Mouse (Mus musculus) hindbrain, embryonic 15.5 days (tissue): ENCODE measurements around the gene Ggt5. TPM values are rescaled to one million over a fixed set of nuclear protein-coding genes. Genes with fewer than 3 reads are reported as not detected.

Experiments
- ATAC-seq: fragments of 200-750 bp; cut with Nextera tagmentation; 2 replicates; pipeline ENCODE4 v1.8.0; 2017; ENCODE audit warnings: low read depth, moderate number of reproducible peaks, moderate TSS enrichment; ENCODE audit not compliant: low FRiP score
- H3K27ac ChIP-seq: fragments of 300-500 bp; sonication (generic); replicated peaks from 2 replicates; pipeline ENCODE4 v1.5.1; 2015; ENCODE audit warnings: mild to moderate bottlenecking, inconsistent platforms
- H3K27me3 ChIP-seq: fragments of 300-500 bp; sonication (generic); 2 replicates; pipeline ENCODE4 v1.6.1; 2015; ENCODE audit warnings: control low read depth, inconsistent platforms
- H3K36me3 ChIP-seq: fragments of 300-500 bp; sonication (generic); 2 replicates; pipeline ENCODE4 v1.6.1; 2015; ENCODE audit warnings: control low read depth, inconsistent platforms
- H3K4me1 ChIP-seq: fragments of 300-500 bp; sonication (generic); replicated peaks from 2 replicates; pipeline ENCODE4 v1.6.1; 2015; ENCODE audit warnings: control low read depth, inconsistent platforms
- H3K4me2 ChIP-seq: fragments of 300-500 bp; sonication (generic); 2 replicates; pipeline ENCODE4 v1.6.1; 2015; ENCODE audit warnings: moderate library complexity, mild to moderate bottlenecking, inconsistent platforms
- H3K4me3 ChIP-seq: fragments of 300-500 bp; sonication (generic); 2 replicates; pipeline ENCODE4 v1.5.1; 2015; ENCODE audit warnings: mild to moderate bottlenecking, inconsistent platforms
- H3K9ac ChIP-seq: fragments of 300-500 bp; sonication (generic); 2 replicates; pipeline ENCODE4 v1.6.1; 2015; ENCODE audit warnings: inconsistent platforms
- H3K9me3 ChIP-seq: fragments of 300-500 bp; sonication (generic); 2 replicates; pipeline ENCODE4 v1.6.1; 2016; ENCODE audit warnings: control low read depth, inconsistent platforms
- WGBS: fragments of 180-500 bp; shearing (Covaris S2); methylation state at CpG from one replicate; pipeline ENCODE4 v1.1.7; 2015; 5-methylcytosine and 5-hydroxymethylcytosine counted together
- polyA plus RNA-seq: library from polyadenylated mRNA; unstranded; fragments of >200 nt; fragmentation: Nextera tagmentation; extraction: Ambion mirVana; gene quantifications from 2 replicates; pipeline ENCODE4 v1.2.1, GENCODE M21; 2015

Gene Ggt5
- polyA plus RNA-seq, 1 experiment from 2014 or later = 4.5 TPM

- H3K4me3 ChIP-seq = no peak overlapping the region
- no peaks in the 10 kb centered on the region for H3K9me3 ChIP-seq
- ATAC-seq = no peak; the same call in 1 of the 2 replicates
These were observed 18.0 kb upstream of the Ggt5 start for GRCm38 (mm10) chr10:75570981-75571657.

GRCm38 (mm10) chr10:75571937-75572336 is 17.2 kb upstream of the Ggt5 start:
- Histone ChIP-seq H3K4me1 (no peaks in the 10 kb centered on the region), H3K9me3 (no peaks in the 10 kb centered on the region), H3K4me3 (no peak overlapping the region), H3K9ac (no peak overlapping the region), H3K27ac (no peak overlapping the region), H3K4me2 (no peak overlapping the region), H3K27me3 (no peaks in the 10 kb centered on the region), H3K36me3 (no peaks in the 10 kb centered on the region)
- 42% methylated on average over 9 of the region's 9 CpGs for WGBS
- ATAC-seq = no peak

More at GRCm38 (mm10) chr10:75570981-75571657, 18.0 kb upstream of the Ggt5 start:
- Histone ChIP-seq H3K4me2 (no peak overlapping the region), H3K27me3 (no peaks in the 10 kb centered on the region), H3K36me3 (no peaks in the 10 kb centered on the region), H3K9ac (no peak overlapping the region), H3K4me1 (no peaks in the 10 kb centered on the region), H3K27ac (no peak overlapping the region)
- 26% methylated on average over 10 of the region's 10 CpGs for WGBS

DNA sequence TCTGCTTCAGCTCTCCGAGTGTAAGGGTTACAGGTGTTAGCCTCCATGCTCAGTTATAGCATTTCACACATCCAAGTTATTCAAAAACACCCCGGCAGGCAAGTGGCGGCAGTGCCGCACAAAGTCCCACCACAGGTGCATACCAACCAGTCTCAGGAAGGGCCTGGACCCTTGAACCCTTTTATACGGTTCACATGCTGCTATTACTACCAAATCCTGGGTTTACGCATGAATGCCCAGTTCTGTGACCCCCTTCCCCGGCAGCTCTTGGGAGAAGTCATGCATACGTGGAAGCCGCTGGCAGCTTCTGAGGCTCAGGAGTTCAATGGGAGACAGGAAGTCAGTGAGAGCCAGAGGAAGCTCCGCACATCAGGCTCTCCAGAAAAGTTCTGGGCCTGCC is 16.0 kb upstream of the Ggt5 start:
- Histone ChIP-seq H3K27me3 (no peaks in the 10 kb centered on the region), H3K9ac (no peak overlapping the region), H3K36me3 (no peaks in the 10 kb centered on the region), H3K27ac (no peak overlapping the region), H3K4me3 (no peak overlapping the region), H3K4me2 (no peak overlapping the region), H3K4me1 (no peaks in the 10 kb centered on the region), H3K9me3 (no peaks in the 10 kb centered on the region)
- no peak for ATAC-seq
- 49% methylated on average over 10 of the region's 10 CpGs for WGBS

GRCm38 (mm10) chr10:75573965-75574364 is 15.2 kb upstream of the Ggt5 start:
- Histone ChIP-seq H3K36me3 (no peaks in the 10 kb centered on the region), H3K4me3 (no peak overlapping the region), H3K27me3 (no peaks in the 10 kb centered on the region), H3K27ac (no peak overlapping the region), H3K4me2 (no peak overlapping the region), H3K9me3 (no peaks in the 10 kb centered on the region), H3K9ac (no peak overlapping the region), H3K4me1 (no peaks in the 10 kb centered on the region)
- WGBS = 91% methylated on average over 9 of the region's 9 CpGs
- ATAC-seq = no peak

DNA sequence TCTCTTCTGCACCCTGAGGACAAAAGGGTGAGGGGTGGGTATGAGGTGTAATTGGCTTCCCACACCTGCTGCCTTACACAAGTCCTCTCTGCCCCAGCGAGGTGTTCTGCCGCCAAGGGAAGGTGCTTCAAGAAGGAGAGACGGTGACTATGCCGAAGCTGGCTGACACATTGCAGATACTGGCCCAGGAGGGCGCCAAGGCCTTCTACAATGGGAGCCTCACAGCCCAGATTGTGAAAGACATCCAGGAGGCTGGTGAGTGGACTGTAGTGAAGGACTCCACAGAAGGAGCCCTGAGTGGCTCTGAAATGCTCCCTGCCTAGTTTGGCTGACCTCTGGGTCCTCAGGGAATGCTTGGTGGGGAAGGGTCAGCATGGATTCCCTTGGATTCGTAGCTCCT is 10.0 kb upstream of the Ggt5 start:
- H3K4me1 ChIP-seq = no peaks in the 10 kb centered on the region
- no peak for ATAC-seq
- H3K27ac ChIP-seq = no peak overlapping the region
- H3K4me2 ChIP-seq = no peak overlapping the region
- no peaks in the 10 kb centered on the region for H3K27me3 ChIP-seq
- no peaks in the 10 kb centered on the region for H3K9me3 ChIP-seq
- no peak overlapping the region for H3K4me3 ChIP-seq
- no peak overlapping the region for H3K9ac ChIP-seq
- WGBS = 82% methylated on average over 6 of the region's 6 CpGs
- no peaks in the 10 kb centered on the region for H3K36me3 ChIP-seq

DNA sequence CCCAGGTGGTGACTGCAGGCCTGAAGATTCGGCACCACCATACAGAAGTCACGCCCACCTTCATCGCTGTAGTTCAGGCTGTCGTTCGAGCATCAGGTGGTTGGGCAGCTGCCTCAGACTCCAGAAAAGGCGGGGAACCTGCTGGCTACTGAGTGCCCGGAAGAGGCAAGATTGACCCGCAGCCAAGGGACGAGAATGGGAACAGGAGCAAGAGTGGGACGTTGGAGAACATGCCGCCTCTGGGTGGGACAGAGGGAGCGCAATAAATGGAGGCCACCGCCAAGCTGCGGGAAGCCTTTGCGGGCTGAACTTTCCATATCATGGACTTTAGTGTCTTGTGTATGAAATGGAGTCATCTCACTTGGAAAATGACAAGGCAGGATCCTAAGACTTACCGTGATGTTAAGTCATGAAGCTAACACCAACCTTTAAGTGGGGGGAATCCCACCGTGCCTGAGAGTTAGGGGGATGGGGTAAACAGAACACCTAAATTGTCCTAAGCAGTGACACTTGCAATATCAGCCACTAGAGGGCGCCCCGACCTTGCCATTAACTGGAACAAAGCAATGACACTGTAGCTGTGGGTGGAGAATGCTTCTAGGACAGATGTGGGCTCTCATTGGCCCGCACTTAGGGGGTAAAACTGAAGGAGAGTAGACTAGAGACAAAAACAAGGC is 3.1 kb upstream of the Ggt5 start:
- peak; percentile 83 for ATAC-seq
- H3K4me3 ChIP-seq = no peak overlapping the region
- H3K27me3 ChIP-seq = no peaks in the 10 kb centered on the region
- H3K27ac ChIP-seq = no peak overlapping the region
- H3K4me1 ChIP-seq = peaks cover 17% of the 10 kb centered on the region
- no peaks in the 10 kb centered on the region for H3K9me3 ChIP-seq
- 22% methylated on average over 20 of the region's 20 CpGs for whole genome bisulfite sequencing
- no peak overlapping the region for H3K9ac ChIP-seq
- no peaks in the 10 kb centered on the region for H3K36me3 ChIP-seq
- peak overlapping the region; percentile 41 for H3K4me2 ChIP-seq

DNA sequence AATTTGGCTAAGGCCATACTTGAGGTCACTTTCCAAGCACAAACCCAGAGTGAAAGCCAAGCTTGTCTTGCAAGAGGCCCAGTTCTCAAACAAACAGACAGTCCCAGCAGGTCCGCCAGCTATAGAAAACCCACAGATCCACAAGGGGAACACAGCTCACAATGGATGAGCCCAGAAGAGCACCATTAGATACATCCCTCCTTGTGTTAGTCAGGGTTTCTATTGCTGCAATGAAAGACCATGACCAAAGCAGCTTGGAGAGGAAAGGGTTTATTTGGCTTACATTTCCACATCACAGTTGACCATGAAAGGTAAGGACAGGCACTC is 2.6 kb upstream of the Ggt5 start:
- Histone ChIP-seq H3K9ac (no peak overlapping the region), H3K4me3 (no peak overlapping the region), H3K27ac (no peak overlapping the region), H3K27me3 (no peaks in the 10 kb centered on the region), H3K4me2 (no peak overlapping the region), H3K36me3 (no peaks in the 10 kb centered on the region), H3K4me1 (peaks cover 17% of the 10 kb centered on the region), H3K9me3 (no peaks in the 10 kb centered on the region)
- peak; percentile 60 for ATAC-seq
- 74% methylated on average over 1 of the region's 1 CpGs for WGBS

DNA sequence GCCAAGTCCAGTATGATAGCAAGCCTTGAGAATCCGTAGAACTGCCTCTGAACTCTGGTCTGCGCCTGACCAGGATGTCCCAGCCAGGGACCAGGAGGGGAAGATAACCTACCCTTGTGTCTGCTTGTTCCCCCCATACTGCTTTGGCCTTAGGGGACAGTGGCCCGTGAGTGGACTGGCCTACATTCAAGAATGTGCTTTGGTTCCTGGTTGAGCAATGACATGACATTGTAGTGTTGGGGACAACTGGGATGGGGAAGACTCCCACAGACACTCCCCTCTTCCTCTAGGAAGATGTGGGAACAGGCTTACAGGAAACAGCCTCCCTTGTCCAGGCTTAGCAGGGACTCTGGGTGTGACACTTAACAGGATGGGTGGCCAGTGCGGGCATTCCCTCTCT is 1.4 kb upstream of the Ggt5 start:
- Histone ChIP-seq H3K27me3 (no peaks in the 10 kb centered on the region), H3K27ac (no peak overlapping the region), H3K36me3 (no peaks in the 10 kb centered on the region), H3K9ac (no peak overlapping the region), H3K4me2 (no peak overlapping the region), H3K4me3 (no peak overlapping the region), H3K4me1 (peaks cover 17% of the 10 kb centered on the region), H3K9me3 (no peaks in the 10 kb centered on the region)
- ATAC-seq = no peak
- WGBS = 88% methylated on average over 4 of the region's 4 CpGs

- H3K27me3 ChIP-seq = no peaks in the 10 kb centered on the region
- no peaks in the 10 kb centered on the region for H3K36me3 ChIP-seq
- H3K4me2 ChIP-seq = no peak overlapping the region
- no peaks in the 10 kb centered on the region for H3K9me3 ChIP-seq
- no peak overlapping the region for H3K4me3 ChIP-seq
- 64% methylated on average over 5 of the region's 5 CpGs for WGBS
- ATAC-seq = no peak
- H3K4me1 ChIP-seq = peaks cover 17% of the 10 kb centered on the region
- H3K9ac ChIP-seq = no peak overlapping the region
- no peak overlapping the region for H3K27ac ChIP-seq
These were observed 804 bp upstream of the Ggt5 start for GRCm38 (mm10) chr10:75588336-75588735.

DNA sequence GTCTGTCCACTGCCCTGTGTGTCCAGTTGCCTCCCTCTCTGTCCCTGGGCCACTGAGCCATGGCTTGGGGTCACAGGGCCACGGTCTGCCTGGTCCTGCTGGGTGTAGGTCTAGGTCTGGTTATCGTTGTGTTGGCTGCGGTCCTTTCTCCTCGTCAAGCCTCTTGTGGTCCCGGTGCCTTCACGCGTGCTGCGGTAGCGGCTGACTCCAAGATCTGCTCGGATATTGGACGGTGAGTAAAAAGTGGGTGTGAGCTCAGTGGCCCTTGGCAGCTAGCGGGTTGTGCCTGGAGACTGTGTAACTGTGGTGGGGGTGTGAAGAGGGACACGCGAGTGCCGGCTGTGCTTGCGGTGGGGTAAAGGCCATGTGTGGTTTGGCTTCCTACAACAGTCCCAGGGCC is 511 bp downstream of the Ggt5 start:
- no peak overlapping the region for H3K4me3 ChIP-seq
- H3K36me3 ChIP-seq = no peaks in the 10 kb centered on the region
- H3K27me3 ChIP-seq = no peaks in the 10 kb centered on the region
- H3K4me2 ChIP-seq = 0 out of 2 replicates have a peak overlapping the region, but pooled peaks have one; percentile 7
- no peaks in the 10 kb centered on the region for H3K9me3 ChIP-seq
- no peak overlapping the region for H3K27ac ChIP-seq
- ATAC-seq = no peak
- peaks cover 17% of the 10 kb centered on the region for H3K4me1 ChIP-seq
- 82% methylated on average over 16 of the region's 16 CpGs for WGBS
- H3K9ac ChIP-seq = no peak overlapping the region

DNA sequence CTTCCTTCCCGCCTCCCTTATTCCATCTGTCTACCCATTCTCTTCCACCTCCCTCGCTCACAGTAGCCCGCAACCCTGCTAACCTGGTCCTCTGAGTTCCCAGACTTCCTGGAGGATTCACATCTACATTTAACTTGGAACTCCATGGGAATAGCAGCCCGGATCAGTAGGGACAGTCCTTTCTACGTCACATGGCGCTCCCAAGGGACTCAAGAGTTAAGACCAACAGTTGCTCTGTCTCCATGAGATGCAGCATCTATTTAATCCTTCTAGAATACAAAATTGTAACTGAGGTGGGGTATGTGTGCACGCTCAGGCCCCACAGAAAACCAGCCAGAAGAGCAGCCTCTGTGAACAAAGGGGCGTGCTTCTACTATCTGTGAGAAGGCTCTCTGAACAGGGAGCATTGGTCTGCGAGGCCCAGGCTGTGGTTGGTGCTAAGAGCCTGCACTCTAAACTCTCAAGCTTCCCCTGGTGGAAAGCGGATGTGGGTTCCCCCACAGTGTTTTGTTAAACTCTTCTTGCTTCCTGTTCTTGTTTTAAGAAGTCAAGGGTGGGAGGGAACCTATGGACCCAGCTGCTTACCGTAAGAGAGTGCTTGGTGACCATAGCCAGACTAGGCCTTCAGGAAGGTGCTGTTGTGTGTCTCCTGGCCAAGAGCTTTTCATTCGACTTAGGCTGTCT is 2.2 kb downstream of the Ggt5 start:
- Histone ChIP-seq H3K4me3 (no peak overlapping the region), H3K27ac (no peak overlapping the region), H3K36me3 (no peaks in the 10 kb centered on the region), H3K27me3 (no peaks in the 10 kb centered on the region), H3K9me3 (no peaks in the 10 kb centered on the region), H3K4me1 (peaks cover 13% of the 10 kb centered on the region; the same call in 1 of the 2 replicates), H3K4me2 (no peak overlapping the region), H3K9ac (no peak overlapping the region)
- WGBS = 79% methylated on average over 12 of the region's 12 CpGs
- no peak for ATAC-seq

DNA sequence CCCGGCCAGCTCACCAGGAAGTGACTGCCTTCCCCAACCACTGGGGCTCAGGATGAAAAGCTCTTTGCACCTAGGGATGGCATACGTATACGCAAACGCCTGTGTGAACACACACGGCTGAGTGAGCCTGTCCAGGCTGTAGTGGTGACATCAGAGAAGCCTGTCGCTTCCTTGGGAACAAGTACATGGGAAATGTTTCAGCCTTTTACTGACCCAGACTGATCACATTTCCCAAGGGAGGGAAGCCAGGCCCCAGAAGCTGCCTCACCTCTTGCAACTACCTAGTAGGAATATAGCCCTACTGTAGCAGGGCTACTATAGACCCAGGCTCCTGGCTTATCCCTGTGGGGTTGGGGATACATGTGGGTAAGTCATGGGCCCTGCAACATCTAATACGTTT is 3.4 kb downstream of the Ggt5 start:
- no peak for ATAC-seq
- Histone ChIP-seq H3K27ac (no peak overlapping the region), H3K4me2 (no peak overlapping the region), H3K4me3 (no peak overlapping the region), H3K36me3 (no peaks in the 10 kb centered on the region), H3K27me3 (no peaks in the 10 kb centered on the region), H3K9ac (no peak overlapping the region), H3K4me1 (0 out of 2 replicates have a peak, but pooled peaks cover 9% of the 10 kb centered on the region), H3K9me3 (no peaks in the 10 kb centered on the region)
- WGBS = 83% methylated on average over 7 of the region's 7 CpGs
